Mouse (Mus musculus): ENCODE measurements around the gene Olfr58. TPM values are rescaled to one million over a fixed set of nuclear protein-coding genes. Genes with fewer than 3 reads are reported as not detected.
"Not testable (repeated sequence)": the region's sequence is repeated elsewhere in the genome, so short reads cannot be mapped to it uniquely, and the experiment has no call there.

Olfr58 gene
- not detected for total RNA-seq (2021)

DNA sequence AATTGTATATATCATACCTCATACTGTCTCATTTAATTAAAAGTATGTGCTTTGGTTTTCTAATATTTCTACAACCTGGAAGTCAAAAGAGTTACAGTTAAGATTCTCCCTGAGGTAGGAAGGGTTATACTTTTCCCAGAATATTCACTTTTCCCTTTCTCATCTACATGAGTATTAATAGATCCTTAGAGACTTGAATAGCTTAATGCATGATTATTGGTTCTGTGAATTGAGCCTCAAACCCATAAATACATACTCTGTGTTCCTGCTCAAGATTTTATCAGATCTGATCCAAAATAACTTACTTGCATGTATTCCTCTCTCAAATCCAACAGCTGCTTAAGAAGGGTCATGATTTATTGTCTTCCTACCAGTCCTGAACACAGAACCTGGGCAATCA is at the start of gene Olfr58:
Olfr58 (plus strand) TSS at position 301 of the 400 bp plus-strand sequence.
- no peak for DNase-seq (ENCODE audit: low spot score in 2 of 2)
- intact Hi-C loops (cut with DNase I): no loop called here

GRCm38 (mm10) chr9:19769136-19769535 is 10.9 kb upstream of the Olfr58 start:
- DNase-seq (ENCODE audit: low spot score in 2 of 2): no peak
- intact Hi-C loops (cut with DNase I): no loop called here

- no peak for DNase-seq (ENCODE audit: low spot score in 2 of 2)
- intact Hi-C loops (cut with DNase I): no loop called here
Measured at GRCm38 (mm10) chr9:19769701-19770100, 10.4 kb upstream of the Olfr58 start.

GRCm38 (mm10) chr9:19803000-19803399 is 22.9 kb downstream of the Olfr58 start:
- DNase-seq (ENCODE audit: low spot score in 2 of 2): no peak
- intact Hi-C loops (cut with DNase I): no loop called here

GRCm38 (mm10) chr9:19804606-19805005 is 24.5 kb downstream of the Olfr58 start, which contains the start of gene Olfr859:
Gene Olfr859 (plus strand): TSS chr9:19804906.
- intact Hi-C loops (cut with DNase I); DNase-seq (ENCODE audit: low spot score in 2 of 2): not testable (repeated sequence)

Other genes starting within 250 kb of the Olfr58 start
- gene Olfr853, start 239.2 kb upstream of the Olfr58 start, total RNA-seq (2021): not detected
- gene Olfr854, start 212.9 kb upstream of the Olfr58 start, total RNA-seq (2021): not detected
- gene Olfr855, start 197.7 kb upstream of the Olfr58 start, total RNA-seq (2021): not detected
- gene Zfp317, start 158.2 kb upstream of the Olfr58 start, total RNA-seq (2021): 10 to 100 TPM; 19.7 to 21.9 TPM
- gene Olfr857, start 70.8 kb upstream of the Olfr58 start, total RNA-seq (2021): not detected
- not detected for gene Olfr859, start 24.6 kb downstream of the Olfr58 start, total RNA-seq (2021)
- gene Olfr860, start 69.5 kb downstream of the Olfr58 start, total RNA-seq (2021): not detected
- gene Olfr862, start 107.7 kb downstream of the Olfr58 start, total RNA-seq (2021): not detected
- not detected for gene Olfr77, start 136.6 kb downstream of the Olfr58 start, total RNA-seq (2021)
- gene Olfr866, start 247.8 kb downstream of the Olfr58 start, total RNA-seq (2021): not detected